Mouse (Mus musculus) embryonic facial prominence, embryonic 15.5 days (tissue): ENCODE measurements around the gene Myh8. TPM values are rescaled to one million over a fixed set of nuclear protein-coding genes. Genes with fewer than 3 reads are reported as not detected.

Experiments
- ATAC-seq: fragments of 200-750 bp; cut with Nextera tagmentation; 2 replicates; pipeline ENCODE4 v1.8.0; 2017; ENCODE audit warnings: low read depth, moderate TSS enrichment; ENCODE audit not compliant: insufficient number of reproducible peaks, low FRiP score, low TSS enrichment
- H3K27ac ChIP-seq: fragments of 300-500 bp; sonication (generic); replicated peaks from 2 replicates; pipeline ENCODE4 v1.5.1; 2015; ENCODE audit warnings: mild to moderate bottlenecking, inconsistent platforms
- H3K27me3 ChIP-seq: fragments of 300-500 bp; sonication (generic); 2 replicates; pipeline ENCODE4 v1.6.1; 2015; ENCODE audit warnings: inconsistent platforms
- H3K36me3 ChIP-seq: fragments of 300-500 bp; sonication (generic); 2 replicates; pipeline ENCODE4 v1.6.1; 2015; ENCODE audit warnings: mild to moderate bottlenecking, inconsistent platforms
- H3K4me1 ChIP-seq: fragments of 300-500 bp; sonication (generic); 2 replicates; pipeline ENCODE4 v1.6.1; 2015; ENCODE audit warnings: inconsistent platforms
- H3K4me2 ChIP-seq: fragments of 300-500 bp; sonication (generic); replicated peaks from 2 replicates; pipeline ENCODE4 v1.6.1; 2015; ENCODE audit warnings: mild to moderate bottlenecking, inconsistent platforms
- H3K4me3 ChIP-seq: fragments of 300-500 bp; sonication (generic); replicated peaks from 2 replicates; pipeline ENCODE4 v1.5.1; 2015; ENCODE audit warnings: mild to moderate bottlenecking, inconsistent platforms
- H3K9ac ChIP-seq: fragments of 300-500 bp; sonication (generic); 2 replicates; pipeline ENCODE4 v1.6.1; 2015; ENCODE audit warnings: inconsistent platforms
- H3K9me3 ChIP-seq: fragments of 300-500 bp; sonication (generic); replicated peaks from 2 replicates; pipeline ENCODE4 v1.6.1; 2016; ENCODE audit warnings: inconsistent platforms
- WGBS: fragments of 180-500 bp; shearing (Covaris S2); methylation state at CpG from one replicate; pipeline ENCODE4 v1.1.7; 2015; 5-methylcytosine and 5-hydroxymethylcytosine counted together
- polyA plus RNA-seq: library from polyadenylated mRNA; unstranded; fragments of >200 nt; fragmentation: Nextera tagmentation; extraction: Ambion mirVana; gene quantifications from 2 replicates; pipeline ENCODE4 v1.2.1, GENCODE M21; 2015

Gene Myh8
- polyA plus RNA-seq, result 55.8 and 79.6 TPM in 2 replicates

GRCm38 (mm10) chr11:67276601-67277174 lies at the start of gene Myh8:
Gene Myh8, plus strand, starts transcription at chr11:67277124.
- Histone ChIP-seq H3K4me2 (no peak within 1 kb of the TSS), H3K9ac (no peak within 1 kb of the TSS), H3K27ac (no peak within 1 kb of the TSS), H3K4me1 (no peaks in the 10 kb centered on the region), H3K9me3 (no peaks in the 10 kb centered on the region), H3K36me3 (no peaks in the 10 kb centered on the region), H3K27me3 (no peaks in the 10 kb centered on the region), H3K4me3 (no peak within 1 kb of the TSS)
- ATAC-seq, result no peak
- 77% methylated on average over 10 of the region's 10 CpGs for WGBS

- H3K36me3 ChIP-seq, result no peaks in the 10 kb centered on the region
- no peak overlapping the region for H3K9ac ChIP-seq
- no peak overlapping the region for H3K4me2 ChIP-seq
- H3K27me3 ChIP-seq, result no peaks in the 10 kb centered on the region
- no peak for ATAC-seq
- H3K4me3 ChIP-seq, result no peak overlapping the region
- no peaks in the 10 kb centered on the region for H3K9me3 ChIP-seq
- WGBS, result 81% methylated on average over 3 of the region's 3 CpGs
- H3K27ac ChIP-seq, result no peak overlapping the region
- H3K4me1 ChIP-seq, result no peaks in the 10 kb centered on the region
Measured at GRCm38 (mm10) chr11:67228731-67229130, 48.2 kb upstream of the Myh8 start.

GRCm38 (mm10) chr11:67229166-67229565 lies 47.8 kb upstream of the Myh8 start:
- Histone ChIP-seq H3K36me3 (no peaks in the 10 kb centered on the region), H3K27ac (no peak overlapping the region), H3K4me1 (no peaks in the 10 kb centered on the region), H3K27me3 (no peaks in the 10 kb centered on the region), H3K9me3 (no peaks in the 10 kb centered on the region), H3K4me2 (no peak overlapping the region), H3K4me3 (no peak overlapping the region), H3K9ac (no peak overlapping the region)
- ATAC-seq, result no peak
- WGBS, result 80% methylated on average over 5 of the region's 5 CpGs

- Histone ChIP-seq H3K9ac (no peak overlapping the region), H3K4me3 (no peak overlapping the region), H3K27ac (no peak overlapping the region), H3K4me2 (no peak overlapping the region), H3K9me3 (no peaks in the 10 kb centered on the region), H3K4me1 (no peaks in the 10 kb centered on the region), H3K36me3 (no peaks in the 10 kb centered on the region), H3K27me3 (no peaks in the 10 kb centered on the region)
- no peak for ATAC-seq
- WGBS, result 74% methylated on average over 2 of the region's 2 CpGs
Measured at GRCm38 (mm10) chr11:67229946-67230345, 47.0 kb upstream of the Myh8 start.

GRCm38 (mm10) chr11:67235639-67236358 lies 41.1 kb upstream of the Myh8 start:
- H3K4me1 ChIP-seq, result no peaks in the 10 kb centered on the region
- 67% methylated on average over 5 of the region's 5 CpGs for WGBS
- H3K9ac ChIP-seq, result no peak overlapping the region
- H3K36me3 ChIP-seq, result no peaks in the 10 kb centered on the region
- no peaks in the 10 kb centered on the region for H3K9me3 ChIP-seq
- H3K4me3 ChIP-seq, result no peak overlapping the region
- no peak overlapping the region for H3K27ac ChIP-seq
- no peak overlapping the region for H3K4me2 ChIP-seq
- ATAC-seq, result no peak
- H3K27me3 ChIP-seq, result no peaks in the 10 kb centered on the region

- WGBS, result 74% methylated on average over 9 of the region's 9 CpGs
Measured at GRCm38 (mm10) chr11:67236799-67237198, 40.1 kb upstream of the Myh8 start.

GRCm38 (mm10) chr11:67237481-67238079 lies 39.3 kb upstream of the Myh8 start, which contains the start of gene Myh4:
Gene Myh4, plus strand, starts transcription at chr11:67238029.
- Histone ChIP-seq H3K4me1 (no peaks in the 10 kb centered on the region), H3K27me3 (no peaks in the 10 kb centered on the region), H3K36me3 (no peaks in the 10 kb centered on the region), H3K4me2 (no peak within 1 kb of the TSS), H3K9ac (no peak within 1 kb of the TSS), H3K4me3 (no peak within 1 kb of the TSS), H3K9me3 (no peaks in the 10 kb centered on the region), H3K27ac (no peak within 1 kb of the TSS)
- 81% methylated on average over 5 of the region's 5 CpGs for WGBS
- no peak for ATAC-seq

More at GRCm38 (mm10) chr11:67236799-67237198, 40.1 kb upstream of the Myh8 start:
- H3K27me3 ChIP-seq, result no peaks in the 10 kb centered on the region
- H3K4me2 ChIP-seq, result no peak overlapping the region
- no peaks in the 10 kb centered on the region for H3K4me1 ChIP-seq
- H3K9me3 ChIP-seq, result no peaks in the 10 kb centered on the region
- no peak for ATAC-seq
- H3K27ac ChIP-seq, result no peak overlapping the region
- no peak overlapping the region for H3K9ac ChIP-seq
- no peak overlapping the region for H3K4me3 ChIP-seq
- no peaks in the 10 kb centered on the region for H3K36me3 ChIP-seq

- no peak overlapping the region for H3K4me3 ChIP-seq
- no peaks in the 10 kb centered on the region for H3K4me1 ChIP-seq
- no peak for ATAC-seq
- H3K4me2 ChIP-seq, result no peak overlapping the region
- no peak overlapping the region for H3K9ac ChIP-seq
- no peak overlapping the region for H3K27ac ChIP-seq
- no peaks in the 10 kb centered on the region for H3K9me3 ChIP-seq
- H3K27me3 ChIP-seq, result no peaks in the 10 kb centered on the region
- WGBS, result 92% methylated on average over 6 of the region's 6 CpGs
- H3K36me3 ChIP-seq, result no peaks in the 10 kb centered on the region
Measured at GRCm38 (mm10) chr11:67241051-67241450, 35.9 kb upstream of the Myh8 start.

- Histone ChIP-seq H3K9ac (no peak overlapping the region), H3K4me2 (no peak overlapping the region), H3K4me1 (no peaks in the 10 kb centered on the region), H3K9me3 (no peaks in the 10 kb centered on the region), H3K4me3 (no peak overlapping the region), H3K27ac (no peak overlapping the region), H3K36me3 (no peaks in the 10 kb centered on the region), H3K27me3 (no peaks in the 10 kb centered on the region)
- 91% methylated on average over 4 of the region's 4 CpGs for WGBS
- no peak for ATAC-seq
Measured at GRCm38 (mm10) chr11:67253691-67254090, 23.2 kb upstream of the Myh8 start.

- no peaks in the 10 kb centered on the region for H3K36me3 ChIP-seq
- H3K9ac ChIP-seq, result no peak overlapping the region
- no peaks in the 10 kb centered on the region for H3K27me3 ChIP-seq
- no peaks in the 10 kb centered on the region for H3K4me1 ChIP-seq
- no peak overlapping the region for H3K4me2 ChIP-seq
- ATAC-seq, result no peak
- no peak overlapping the region for H3K27ac ChIP-seq
- no peaks in the 10 kb centered on the region for H3K9me3 ChIP-seq
- H3K4me3 ChIP-seq, result no peak overlapping the region
- WGBS, result 72% methylated on average over 7 of the region's 7 CpGs
Measured at GRCm38 (mm10) chr11:67257048-67257447, 19.9 kb upstream of the Myh8 start.

GRCm38 (mm10) chr11:67260956-67261355 lies 16.0 kb upstream of the Myh8 start:
- ATAC-seq, result no peak
- no peaks in the 10 kb centered on the region for H3K27me3 ChIP-seq
- no peaks in the 10 kb centered on the region for H3K36me3 ChIP-seq
- H3K4me1 ChIP-seq, result no peaks in the 10 kb centered on the region
- H3K9ac ChIP-seq, result no peak overlapping the region
- H3K9me3 ChIP-seq, result no peaks in the 10 kb centered on the region
- H3K4me2 ChIP-seq, result no peak overlapping the region
- 82% methylated on average over 6 of the region's 6 CpGs for WGBS
- H3K27ac ChIP-seq, result no peak overlapping the region
- no peak overlapping the region for H3K4me3 ChIP-seq
